Mouse (Mus musculus): ENCODE results near the gene Hspbp1. TPM values are rescaled to one million over a fixed set of nuclear protein-coding genes. Genes with fewer than 3 reads are reported as not detected.
A peak's percentile ranks its signal among the peaks of the same experiment; 100 is the strongest.

Gene Hspbp1
- polyA plus RNA-seq, 1 experiment from 2014 or later = 141 TPM

GRCm38 (mm10) chr7:4658912-4659551, 25.8 kb downstream of the Hspbp1 start, which contains the start of gene Ppp6r1:
Ppp6r1 (minus strand) TSS chr7:4659019.
- H3K9me3 ChIP-seq (replicated peaks; ENCODE audit: control insufficient read depth, low read length) = no peaks in the 10 kb centered on the region
- H3K4me3 ChIP-seq (ENCODE audit: low read depth, low read length) = peak within 1 kb of the TSS; percentile 80
- peak within 1 kb of the TSS; percentile 97 for H3K27ac ChIP-seq (ENCODE audit: low read depth, low read length)
- peaks cover 29% of the 10 kb centered on the region for H3K4me1 ChIP-seq (ENCODE audit: control insufficient read depth, insufficient read depth, low read length)
- no peaks in the 10 kb centered on the region for H3K27me3 ChIP-seq (replicated peaks; ENCODE audit: control insufficient read depth, insufficient read depth, low read length)
- H3K36me3 ChIP-seq (ENCODE audit: control insufficient read depth, insufficient read depth, low read length) = peaks cover 17% of the 10 kb centered on the region; the same call in 1 of the 2 replicates
- ATAC-seq (peak; percentile 96), DNase-seq (ENCODE audit: low spot score) (peak; percentile 99)
- peak within 1 kb of the TSS; percentile 92 for H3K4me2 ChIP-seq (ENCODE audit: low read length)
- WGBS = under 1% methylated on average over 54 of the region's 54 CpGs
- H3K9ac ChIP-seq (ENCODE audit: low read length) = peak within 1 kb of the TSS; percentile 93

- WGBS = under 1% methylated on average over 70 of the region's 78 CpGs
- Histone ChIP-seq H3K27ac (ENCODE audit: low read depth, low read length) (peak overlapping the region; percentile 97), H3K27me3 (replicated peaks; ENCODE audit: control insufficient read depth, insufficient read depth, low read length) (no peaks in the 10 kb centered on the region), H3K4me2 (ENCODE audit: low read length) (peak overlapping the region; percentile 92), H3K4me3 (ENCODE audit: low read depth, low read length) (peak overlapping the region; percentile 80), H3K9me3 (replicated peaks; ENCODE audit: control insufficient read depth, low read length) (no peaks in the 10 kb centered on the region), H3K9ac (ENCODE audit: low read length) (peak overlapping the region; percentile 93), H3K4me1 (ENCODE audit: control insufficient read depth, insufficient read depth, low read length) (peaks cover 29% of the 10 kb centered on the region), H3K36me3 (ENCODE audit: control insufficient read depth, insufficient read depth, low read length) (peaks cover 14% of the 10 kb centered on the region; the same call in 1 of the 2 replicates)
- DNase-seq (ENCODE audit: low spot score) (peak; percentile 53), ATAC-seq (peak; percentile 74)
Observed at GRCm38 (mm10) chr7:4658128-4658907, 26.6 kb downstream of the Hspbp1 start.

- H3K4me2 ChIP-seq (ENCODE audit: low read length) = peak overlapping the region; percentile 92
- H3K9me3 ChIP-seq (replicated peaks; ENCODE audit: control insufficient read depth, low read length) = no peaks in the 10 kb centered on the region
- no peak for DNase-seq (ENCODE audit: low spot score)
- peak overlapping the region; percentile 80 for H3K4me3 ChIP-seq (ENCODE audit: low read depth, low read length)
- no peak for ATAC-seq
- WGBS = 52% methylated on average over 9 of the region's 9 CpGs
- no peak overlapping the region for H3K27ac ChIP-seq (ENCODE audit: low read depth, low read length)
- peaks cover 12% of the 10 kb centered on the region; the same call in 1 of the 2 replicates for H3K36me3 ChIP-seq (ENCODE audit: control insufficient read depth, insufficient read depth, low read length)
- peak overlapping the region; percentile 93 for H3K9ac ChIP-seq (ENCODE audit: low read length)
- no peaks in the 10 kb centered on the region for H3K27me3 ChIP-seq (replicated peaks; ENCODE audit: control insufficient read depth, insufficient read depth, low read length)
- peaks cover 29% of the 10 kb centered on the region for H3K4me1 ChIP-seq (ENCODE audit: control insufficient read depth, insufficient read depth, low read length)
Observed at GRCm38 (mm10) chr7:4657521-4658127, 27.2 kb downstream of the Hspbp1 start.

GRCm38 (mm10) chr7:4656818-4657217, 28.1 kb downstream of the Hspbp1 start:
- Histone ChIP-seq H3K9me3 (replicated peaks; ENCODE audit: control insufficient read depth, low read length) (no peaks in the 10 kb centered on the region), H3K36me3 (ENCODE audit: control insufficient read depth, insufficient read depth, low read length) (peaks cover 5% of the 10 kb centered on the region; the same call in 1 of the 2 replicates), H3K4me1 (ENCODE audit: control insufficient read depth, insufficient read depth, low read length) (peaks cover 29% of the 10 kb centered on the region), H3K9ac (ENCODE audit: low read length) (peak overlapping the region; percentile 93), H3K4me3 (ENCODE audit: low read depth, low read length) (0 out of 2 replicates have a peak overlapping the region, but pooled peaks have one; percentile 80), H3K27me3 (replicated peaks; ENCODE audit: control insufficient read depth, insufficient read depth, low read length) (no peaks in the 10 kb centered on the region), H3K4me2 (ENCODE audit: low read length) (peak overlapping the region; percentile 92), H3K27ac (ENCODE audit: low read depth, low read length) (no peak overlapping the region)
- no peak for DNase-seq (ENCODE audit: low spot score)
- WGBS = 65% methylated on average over 1 of the region's 1 CpGs
- ATAC-seq = no peak

DNA sequence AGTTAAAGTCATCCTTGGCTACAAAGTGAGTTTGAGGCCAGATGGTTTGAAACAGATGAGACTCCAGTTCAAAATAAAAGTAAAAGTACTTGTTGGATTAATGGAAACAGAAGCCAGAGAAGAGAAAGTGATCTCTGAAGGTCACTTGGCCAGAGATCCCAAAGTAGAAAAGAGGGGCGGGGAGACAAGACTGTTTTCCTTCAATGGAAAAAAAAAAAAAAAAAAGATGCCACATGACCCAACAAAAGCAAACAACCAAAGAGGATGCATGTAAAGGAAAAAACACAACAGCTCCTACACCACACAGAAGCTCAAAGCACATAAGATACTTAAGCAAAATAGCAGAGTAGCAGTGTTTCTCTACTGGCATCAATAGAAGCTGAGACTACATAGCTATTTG, 29.0 kb downstream of the Hspbp1 start:
- no peak overlapping the region for H3K4me3 ChIP-seq (ENCODE audit: low read depth, low read length)
- peaks cover 29% of the 10 kb centered on the region for H3K4me1 ChIP-seq (ENCODE audit: control insufficient read depth, insufficient read depth, low read length)
- no peak overlapping the region for H3K4me2 ChIP-seq (ENCODE audit: low read length)
- DNase-seq (ENCODE audit: low spot score) (no peak), ATAC-seq (no peak)
- no peak overlapping the region; the same call in 1 of the 2 replicates for H3K9ac ChIP-seq (ENCODE audit: low read length)
- H3K27ac ChIP-seq (ENCODE audit: low read depth, low read length) = no peak overlapping the region
- 86% methylated on average over 1 of the region's 1 CpGs for WGBS
- no peaks in the 10 kb centered on the region for H3K27me3 ChIP-seq (replicated peaks; ENCODE audit: control insufficient read depth, insufficient read depth, low read length)
- H3K9me3 ChIP-seq (replicated peaks; ENCODE audit: control insufficient read depth, low read length) = no peaks in the 10 kb centered on the region
- H3K36me3 ChIP-seq (ENCODE audit: control insufficient read depth, insufficient read depth, low read length) = peaks cover 10% of the 10 kb centered on the region; the same call in 1 of the 2 replicates

DNA sequence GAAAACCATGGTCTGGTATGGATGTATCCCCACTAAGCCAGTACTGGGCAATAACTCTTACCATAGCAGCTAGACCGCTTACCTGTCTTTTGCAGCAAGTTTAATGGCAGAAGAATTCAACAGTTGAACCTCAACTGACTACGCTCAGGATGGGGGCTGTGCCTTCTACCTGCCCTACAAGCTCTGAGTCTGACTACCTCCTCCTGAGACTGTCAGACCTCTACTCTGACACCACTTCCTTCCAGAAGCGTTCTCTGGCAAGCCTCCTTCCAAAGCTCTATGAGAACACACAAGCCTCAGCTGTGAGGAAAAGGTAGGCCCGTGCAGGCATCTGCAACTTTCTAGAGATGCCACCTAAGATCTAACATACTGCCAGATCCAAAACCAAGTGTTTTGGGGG, 29.5 kb downstream of the Hspbp1 start:
- peaks cover 10% of the 10 kb centered on the region; the same call in 1 of the 2 replicates for H3K36me3 ChIP-seq (ENCODE audit: control insufficient read depth, insufficient read depth, low read length)
- H3K9me3 ChIP-seq (replicated peaks; ENCODE audit: control insufficient read depth, low read length) = no peaks in the 10 kb centered on the region
- DNase-seq (ENCODE audit: low spot score) (no peak), ATAC-seq (no peak)
- H3K4me3 ChIP-seq (ENCODE audit: low read depth, low read length) = no peak overlapping the region
- no peak overlapping the region for H3K4me2 ChIP-seq (ENCODE audit: low read length)
- no peak overlapping the region for H3K9ac ChIP-seq (ENCODE audit: low read length)
- peaks cover 27% of the 10 kb centered on the region for H3K4me1 ChIP-seq (ENCODE audit: control insufficient read depth, insufficient read depth, low read length)
- 93% methylated on average over 4 of the region's 4 CpGs for WGBS
- H3K27me3 ChIP-seq (replicated peaks; ENCODE audit: control insufficient read depth, insufficient read depth, low read length) = no peaks in the 10 kb centered on the region
- no peak overlapping the region for H3K27ac ChIP-seq (ENCODE audit: low read depth, low read length)

DNA sequence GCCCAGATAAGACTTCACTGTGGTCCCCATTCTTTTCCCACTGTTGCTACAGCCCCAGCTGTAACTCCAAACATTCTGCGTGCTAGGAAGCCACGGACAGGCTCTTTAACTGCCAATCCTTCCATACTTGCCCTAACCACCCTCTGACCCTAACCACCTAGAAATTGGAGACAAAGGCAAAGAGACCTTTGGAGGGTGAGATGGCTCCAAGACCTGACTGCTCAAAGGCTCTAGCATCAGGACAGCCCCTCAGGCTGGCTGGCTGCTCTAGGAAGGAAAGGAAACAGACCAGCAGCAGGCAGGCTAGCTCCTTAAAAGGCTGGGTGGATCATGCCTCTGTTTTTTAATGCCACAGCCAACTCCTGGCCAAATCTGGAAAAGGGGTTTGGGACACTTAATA, 30.6 kb downstream of the Hspbp1 start:
- Histone ChIP-seq H3K4me1 (ENCODE audit: control insufficient read depth, insufficient read depth, low read length) (peaks cover 21% of the 10 kb centered on the region), H3K9ac (ENCODE audit: low read length) (peak overlapping the region; percentile 5; the same call in 1 of the 2 replicates)

GRCm38 (mm10) chr7:4653780-4654179, 31.1 kb downstream of the Hspbp1 start:
- Histone ChIP-seq H3K9me3 (replicated peaks; ENCODE audit: control insufficient read depth, low read length) (no peaks in the 10 kb centered on the region), H3K4me1 (ENCODE audit: control insufficient read depth, insufficient read depth, low read length) (peaks cover 21% of the 10 kb centered on the region), H3K27me3 (replicated peaks; ENCODE audit: control insufficient read depth, insufficient read depth, low read length) (no peaks in the 10 kb centered on the region), H3K4me2 (ENCODE audit: low read length) (no peak overlapping the region), H3K27ac (ENCODE audit: low read depth, low read length) (no peak overlapping the region), H3K9ac (ENCODE audit: low read length) (no peak overlapping the region), H3K4me3 (ENCODE audit: low read depth, low read length) (no peak overlapping the region), H3K36me3 (ENCODE audit: control insufficient read depth, insufficient read depth, low read length) (peaks cover 10% of the 10 kb centered on the region; the same call in 1 of the 2 replicates)
- WGBS = 90% methylated on average over 7 of the region's 7 CpGs
- DNase-seq (ENCODE audit: low spot score) = no peak
- no peak for ATAC-seq

More for the DNA sequence above, 30.6 kb downstream of the Hspbp1 start:
- peaks cover 10% of the 10 kb centered on the region; the same call in 1 of the 2 replicates for H3K36me3 ChIP-seq (ENCODE audit: control insufficient read depth, insufficient read depth, low read length)
- 92% methylated on average over 2 of the region's 2 CpGs for WGBS
- no peaks in the 10 kb centered on the region for H3K27me3 ChIP-seq (replicated peaks; ENCODE audit: control insufficient read depth, insufficient read depth, low read length)
- DNase-seq (ENCODE audit: low spot score) (no peak), ATAC-seq (no peak)
- no peak overlapping the region for H3K27ac ChIP-seq (ENCODE audit: low read depth, low read length)
- no peak overlapping the region for H3K4me3 ChIP-seq (ENCODE audit: low read depth, low read length)
- H3K9me3 ChIP-seq (replicated peaks; ENCODE audit: control insufficient read depth, low read length) = no peaks in the 10 kb centered on the region
- H3K4me2 ChIP-seq (ENCODE audit: low read length) = no peak overlapping the region
